ENCODE assay signal across 30 mouse cellular contexts in the genomic region with DNA sequence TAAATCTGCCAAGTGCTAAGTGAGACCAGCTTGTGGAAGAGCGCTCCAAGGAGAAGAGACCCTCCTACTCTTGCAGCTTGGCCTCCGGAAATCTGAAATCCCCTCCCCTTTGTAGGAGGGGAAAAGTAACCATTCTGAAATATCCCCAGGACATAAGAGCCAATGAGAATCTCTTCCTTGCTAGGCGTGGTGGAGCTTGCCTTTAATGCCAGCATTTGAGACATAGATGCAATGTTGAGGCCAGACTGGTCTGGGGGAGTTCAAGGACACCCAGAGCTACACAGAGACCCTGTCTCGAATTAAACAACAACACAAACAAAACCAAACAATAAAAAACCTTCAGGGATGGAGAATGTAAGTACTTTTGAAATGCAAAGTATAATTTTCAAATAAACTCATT. TPM values are rescaled to one million over a fixed set of nuclear protein-coding genes. Genes with fewer than 3 reads are reported as not detected.
"Had no signal": no experiment of that assay in that cellular context is flagged by ENCODE, and none has a peak within 500 bp of the region (broad histone marks: within the 10 kb centered on the region; RNA-seq: fewer than 3 reads in every experiment).

Gene Gja6 (minus strand): TSS at position 101 of the 400 bp plus-strand sequence.

- H3K4me3 ChIP-seq: gastrocnemius, adult 2 months; heart, embryonic 10.5 days; heart, embryonic 12.5 days; hindbrain, embryonic 10.5 days; hindbrain, embryonic 12.5 days; intestine, embryonic 15.5 days; kidney, embryonic 15.5 days; layer of hippocampus, adult 2 months; limb, embryonic 10.5 days; limb, embryonic 12.5 days; liver, embryonic 13.5 days; liver, embryonic 15.5 days had no signal

- DNase-seq: gastrocnemius, adult 2 months; gastrocnemius, postnatal 10 days; gastrocnemius, postnatal 25 days; heart, adult 18-20 months; heart, postnatal 10 days; heart, postnatal 4 days; kidney, adult 18-20 months; kidney, adult 8-10 months; kidney, postnatal 14 days; kidney, postnatal 36 days; liver; liver, embryonic 13.5 days had no signal

- H3K4me1 ChIP-seq: heart, embryonic 10.5 days; heart, embryonic 12.5 days; hindbrain, embryonic 10.5 days; hindbrain, embryonic 12.5 days; intestine, embryonic 15.5 days; kidney, embryonic 15.5 days; limb, embryonic 10.5 days; limb, embryonic 12.5 days had no signal

- H3K27ac ChIP-seq: gastrocnemius, adult 2 months; heart, embryonic 10.5 days; hindbrain, embryonic 10.5 days; hindbrain, embryonic 12.5 days; hindbrain, embryonic 14.5 days; intestine, embryonic 15.5 days; kidney, embryonic 15.5 days; kidney, postnatal 0 days; layer of hippocampus, adult 2 months; limb, embryonic 10.5 days; limb, embryonic 12.5 days had no signal

RNA-seq across cellular contexts. Expression of gene Gja6, which starts in this region (rescaled TPM):
- total RNA-seq: gastrocnemius, postnatal 25 days; granulocyte monocyte progenitor cell, adult 5-6 weeks; heart, postnatal 25 days had no signal
- polyA plus RNA-seq: heart, embryonic 14.5 days; heart, embryonic 16.5 days; inflammation-experienced regulatory T-cells, adult 6 months; kidney, embryonic 15.5 days; large intestine, adult 2 months; limb, embryonic 10.5 days; limb, embryonic 12.5 days had no signal
